Mouse (Mus musculus): Measurements from ENCODE around the gene Hip1r. TPM values are rescaled to one million over a fixed set of nuclear protein-coding genes. Genes with fewer than 3 reads are reported as not detected.

Gene Hip1r
- total and polyA plus RNA-seq, 3 experiments = 16.6 to 31.6 TPM; not detected in 1

- Histone ChIP-seq H3K9me3 (replicated peaks; ENCODE audit: insufficient read depth, low read length) (no peaks in the 10 kb centered on the region), H3K27me3 (ENCODE audit: control insufficient read depth in 1 of 2, insufficient read depth in 2 of 2, low read length in 2 of 2) (no peaks in the 10 kb centered on the region), H3K79me2 (ENCODE audit: control insufficient read depth, insufficient read depth, low read length, poor library complexity) (no peaks in the 10 kb centered on the region), H3K27ac (ENCODE audit: control insufficient read depth, low read depth, low read length) (no peak overlapping the region), H3K9ac (ENCODE audit: control insufficient read depth, low read depth, low read length, poor library complexity, severe bottlenecking) (no peak overlapping the region), H3K4me1 (ENCODE audit: control insufficient read depth in 1 of 2, insufficient read depth in 2 of 2, low read length in 2 of 2) (no peaks in the 10 kb centered on the region), H3K4me3 (ENCODE audit: control insufficient read depth in 1 of 2, insufficient read depth in 1 of 2, low read depth in 2 of 2, low read length in 2 of 2) (no peak overlapping the region), H3K36me3 (ENCODE audit: control insufficient read depth in 1 of 2, insufficient read depth in 2 of 2, low read length in 2 of 2) (no peaks in the 10 kb centered on the region)
- TF ChIP-seq TAL1 (IDR thresholded peaks at IDR 0.05; ENCODE audit: low read length) = no peak
- TF ChIP-seq SMC3 (IDR thresholded peaks at IDR 0.05; ENCODE audit: low read depth, low read length) = peak; percentile 75
- no peak for TF ChIP-seq ETS1 (IDR thresholded peaks at IDR 0.05; ENCODE audit: low read depth, low read length)
- peak; percentile 61 for TF ChIP-seq ZC3H11A (IDR thresholded peaks at IDR 0.05; ENCODE audit: low read depth, low read length)
- peak; percentile 65 for TF ChIP-seq RAD21 (IDR thresholded peaks at IDR 0.05; ENCODE audit: low read depth, low read length)
- no peak for TF ChIP-seq NELFE (IDR thresholded peaks at IDR 0.05; ENCODE audit: low read depth, low read length)
- TF ChIP-seq CTCF (IDR thresholded peaks at IDR 0.05 in 2 of 3, conservative IDR thresholded peaks at IDR 0.05 in 1 of 3; ENCODE audit: control insufficient read depth in 1 of 3, insufficient read depth in 1 of 3, low read depth in 2 of 3, low read length in 3 of 3, poor library complexity in 1 of 3, severe bottlenecking in 1 of 3) = peak; percentile 79 to 90 (median 81)
- peak; percentile 65 for DNase-seq (ENCODE audit: low read depth, low spot score)
Measured at GRCm38 (mm10) chr5:123992794-123993193, 19.4 kb downstream of the Hip1r start.

GRCm38 (mm10) chr5:123993263-123994036 is 20.0 kb downstream of the Hip1r start:
- no peak overlapping the region for H3K27ac ChIP-seq (ENCODE audit: control insufficient read depth, low read depth, low read length)
- H3K9me3 ChIP-seq (replicated peaks; ENCODE audit: insufficient read depth, low read length) = no peaks in the 10 kb centered on the region
- H3K4me1 ChIP-seq (ENCODE audit: control insufficient read depth in 1 of 2, insufficient read depth in 2 of 2, low read length in 2 of 2) = no peaks in the 10 kb centered on the region
- no peak for DNase-seq (ENCODE audit: low read depth, low spot score)
- TF ChIP-seq JUND (IDR thresholded peaks at IDR 0.05; ENCODE audit: low read depth, low read length) (no peak), ELF1 (IDR thresholded peaks at IDR 0.05; ENCODE audit: low read depth, low read length) (no peak), CHD2 (IDR thresholded peaks at IDR 0.05; ENCODE audit: low read length) (no peak), NELFE (IDR thresholded peaks at IDR 0.05; ENCODE audit: low read depth, low read length) (no peak), KAT2A (conservative IDR thresholded peaks at IDR 0.05; ENCODE audit: low read depth, low read length) (no peak), BHLHE40 (IDR thresholded peaks at IDR 0.05; ENCODE audit: borderline replicate concordance, low read depth, low read length) (no peak), MAFK (IDR thresholded peaks at IDR 0.05; ENCODE audit: borderline replicate concordance, low read depth, low read length) (no peak), SIN3A (IDR thresholded peaks at IDR 0.05; ENCODE audit: low read length) (no peak)
- no peak overlapping the region for H3K4me3 ChIP-seq (ENCODE audit: control insufficient read depth in 1 of 2, insufficient read depth in 1 of 2, low read depth in 2 of 2, low read length in 2 of 2)
- H3K79me2 ChIP-seq (ENCODE audit: control insufficient read depth, insufficient read depth, low read length, poor library complexity) = no peaks in the 10 kb centered on the region
- H3K27me3 ChIP-seq (ENCODE audit: control insufficient read depth in 1 of 2, insufficient read depth in 2 of 2, low read length in 2 of 2) = no peaks in the 10 kb centered on the region
- H3K36me3 ChIP-seq (ENCODE audit: control insufficient read depth in 1 of 2, insufficient read depth in 2 of 2, low read length in 2 of 2) = no peaks in the 10 kb centered on the region
- H3K9ac ChIP-seq (ENCODE audit: control insufficient read depth, low read depth, low read length, poor library complexity, severe bottlenecking) = no peak overlapping the region

- H3K79me2 ChIP-seq (ENCODE audit: control insufficient read depth, insufficient read depth, low read length, poor library complexity) = no peaks in the 10 kb centered on the region
- no peak overlapping the region for H3K9ac ChIP-seq (ENCODE audit: control insufficient read depth, low read depth, low read length, poor library complexity, severe bottlenecking)
- H3K36me3 ChIP-seq (ENCODE audit: control insufficient read depth in 1 of 2, insufficient read depth in 2 of 2, low read length in 2 of 2) = no peaks in the 10 kb centered on the region
- H3K4me1 ChIP-seq (ENCODE audit: control insufficient read depth in 1 of 2, insufficient read depth in 2 of 2, low read length in 2 of 2) = no peaks in the 10 kb centered on the region
- no peaks in the 10 kb centered on the region for H3K27me3 ChIP-seq (ENCODE audit: control insufficient read depth in 1 of 2, insufficient read depth in 2 of 2, low read length in 2 of 2)
- H3K4me3 ChIP-seq (ENCODE audit: control insufficient read depth in 1 of 2, insufficient read depth in 1 of 2, low read depth in 2 of 2, low read length in 2 of 2) = no peak overlapping the region
- H3K9me3 ChIP-seq (replicated peaks; ENCODE audit: insufficient read depth, low read length) = no peaks in the 10 kb centered on the region
- no peak for TF ChIP-seq HCFC1 (IDR thresholded peaks at IDR 0.05; ENCODE audit: low read depth, low read length)
- no peak for TF ChIP-seq MYC (IDR thresholded peaks at IDR 0.05; ENCODE audit: low read depth, low read length)
- no peak for TF ChIP-seq TCF12 (IDR thresholded peaks at IDR 0.05; ENCODE audit: low read depth, low read length)
- TF ChIP-seq ETS1 (IDR thresholded peaks at IDR 0.05; ENCODE audit: low read depth, low read length) = no peak
- TF ChIP-seq TBP (IDR thresholded peaks at IDR 0.05; ENCODE audit: low read depth, low read length) = no peak
- no peak for TF ChIP-seq NELFE (IDR thresholded peaks at IDR 0.05; ENCODE audit: low read depth, low read length)
- no peak for TF ChIP-seq JUND (IDR thresholded peaks at IDR 0.05; ENCODE audit: low read depth, low read length)
- TF ChIP-seq SIN3A (IDR thresholded peaks at IDR 0.05; ENCODE audit: low read length) = no peak
- no peak for TF ChIP-seq ZC3H11A (IDR thresholded peaks at IDR 0.05; ENCODE audit: low read depth, low read length)
- no peak for TF ChIP-seq ZNF384 (IDR thresholded peaks at IDR 0.05; ENCODE audit: low read depth, low read length)
- TF ChIP-seq MYB (IDR thresholded peaks at IDR 0.05; ENCODE audit: low read depth, low read length) = no peak
- TF ChIP-seq GABPA (IDR thresholded peaks at IDR 0.05; ENCODE audit: low read depth, low read length) = no peak
- no peak overlapping the region for H3K27ac ChIP-seq (ENCODE audit: control insufficient read depth, low read depth, low read length)
- DNase-seq (ENCODE audit: low read depth, low spot score) = no peak
Measured at GRCm38 (mm10) chr5:123994468-123994867, 21.0 kb downstream of the Hip1r start.

All from MEL (cell line).